Mouse (Mus musculus): ENCODE data around the gene Col6a5.
"Not testable (repeated sequence)": the region's sequence is repeated elsewhere in the genome, so short reads cannot be mapped to it uniquely, and the experiment has no call there.

The Col6a5 gene

GRCm38 (mm10) chr9:105909352-105909751, 51.1 kb downstream of the Col6a5 start:
- no peak for DNase-seq (ENCODE audit: low spot score)

GRCm38 (mm10) chr9:105907411-105907810, 53.0 kb downstream of the Col6a5 start:
- DNase-seq (ENCODE audit: low spot score), result no peak

- no peak for DNase-seq (ENCODE audit: low spot score)
Observed at GRCm38 (mm10) chr9:105887521-105887920, 72.9 kb downstream of the Col6a5 start.

- DNase-seq (ENCODE audit: low spot score), result no peak
Observed at GRCm38 (mm10) chr9:105884656-105885430, 75.6 kb downstream of the Col6a5 start.

GRCm38 (mm10) chr9:105880743-105881142, 79.7 kb downstream of the Col6a5 start:
- no peak for DNase-seq (ENCODE audit: low spot score)

- DNase-seq (ENCODE audit: low spot score), result no peak
Observed at GRCm38 (mm10) chr9:105878365-105879108, 81.9 kb downstream of the Col6a5 start.

GRCm38 (mm10) chr9:105876124-105876523, 84.3 kb downstream of the Col6a5 start:
- DNase-seq (ENCODE audit: low spot score), result no peak

- peak; percentile 25 for DNase-seq (ENCODE audit: low spot score)
Observed at GRCm38 (mm10) chr9:105871643-105872042, 88.8 kb downstream of the Col6a5 start.

- peak; percentile 69 for DNase-seq (ENCODE audit: low spot score)
Observed at GRCm38 (mm10) chr9:105857773-105858172, 102.7 kb downstream of the Col6a5 start.

GRCm38 (mm10) chr9:105852778-105853065, 107.7 kb downstream of the Col6a5 start:
- DNase-seq (ENCODE audit: low spot score), result no peak

- DNase-seq (ENCODE audit: low spot score), result no peak
Observed at GRCm38 (mm10) chr9:105852015-105852777, 108.2 kb downstream of the Col6a5 start.

- DNase-seq (ENCODE audit: low spot score), result no peak
Observed at GRCm38 (mm10) chr9:105851011-105851410, 109.4 kb downstream of the Col6a5 start.

GRCm38 (mm10) chr9:105848396-105848795, 112.0 kb downstream of the Col6a5 start:
- DNase-seq (ENCODE audit: low spot score), result no peak

- DNase-seq (ENCODE audit: low spot score), result no peak
Observed at GRCm38 (mm10) chr9:105847261-105847660, 113.2 kb downstream of the Col6a5 start.

- not testable (repeated sequence) for DNase-seq (ENCODE audit: low spot score)
Observed at GRCm38 (mm10) chr9:105841386-105841785, 119.1 kb downstream of the Col6a5 start.

GRCm38 (mm10) chr9:105839147-105839515, 121.3 kb downstream of the Col6a5 start:
- DNase-seq (ENCODE audit: low spot score), result no peak

- DNase-seq (ENCODE audit: low spot score), result no peak
Observed at GRCm38 (mm10) chr9:105838396-105839146, 121.9 kb downstream of the Col6a5 start.

- DNase-seq (ENCODE audit: low spot score), result no peak
Observed at GRCm38 (mm10) chr9:105835587-105835986, 124.9 kb downstream of the Col6a5 start.

GRCm38 (mm10) chr9:105834799-105835198, 125.6 kb downstream of the Col6a5 start:
- DNase-seq (ENCODE audit: low spot score), result no peak

- DNase-seq (ENCODE audit: low spot score), result no peak
Observed at GRCm38 (mm10) chr9:105831291-105831690, 129.2 kb downstream of the Col6a5 start.

- DNase-seq (ENCODE audit: low spot score), result no peak
Observed at GRCm38 (mm10) chr9:105827791-105828385, 132.6 kb downstream of the Col6a5 start, which contains the start of gene Col6a6. Gene Col6a6, minus strand, starts transcription at chr9:105828160.
